15 mouse cellular contexts compared by ENCODE assay signal in the genomic region with DNA sequence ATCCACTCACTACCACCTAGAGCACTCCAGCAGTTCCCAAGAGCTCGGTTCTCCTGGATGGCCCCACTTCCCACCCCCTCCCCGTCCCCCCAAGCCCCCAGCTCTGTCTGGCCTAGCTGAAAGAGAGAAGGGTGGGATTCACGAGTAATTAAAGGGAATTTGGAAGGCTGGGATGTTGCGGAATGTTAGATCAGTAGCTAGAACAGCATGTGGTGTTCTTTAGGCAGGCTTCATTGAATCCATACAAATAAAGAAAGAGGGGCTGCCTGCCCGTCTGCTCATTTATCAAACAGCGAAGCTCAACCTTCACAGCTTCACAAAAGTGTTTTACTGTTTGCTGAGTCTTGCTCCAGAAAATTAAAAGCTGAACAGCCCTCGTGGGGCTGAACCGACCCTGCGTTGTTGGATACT.
A peak's percentile ranks its signal among the peaks of the same experiment; 100 is the strongest.
DNase-seq lines count a peak whose midpoint lies in the region; ATAC-seq and TF ChIP-seq lines count a peak whose summit lies in the region.
"Had no signal": no experiment of that assay in that cellular context is flagged by ENCODE, and none has a peak within 500 bp of the region (broad histone marks: within the 10 kb centered on the region; RNA-seq: fewer than 3 reads in every experiment).

No protein-coding gene starts in this region.

- H3K4me1 ChIP-seq in forebrain, embryonic 14.5 days (ENCODE audit: control insufficient read depth, insufficient read depth, low read length) = peaks cover 13% of the 10 kb centered on the region
- peaks cover 11% of the 10 kb centered on the region for H3K4me1 ChIP-seq in hindbrain, embryonic 16.5 days (ENCODE audit: control insufficient read depth, insufficient read depth, low read depth, low read length)
- H3K4me1 ChIP-seq in midbrain, postnatal 0 days (ENCODE audit: insufficient read depth, low read length) = no peaks in the 10 kb centered on the region; the same call in 1 of the 2 replicates
- H3K4me1 ChIP-seq: heart, embryonic 15.5 days had no signal

- TF ChIP-seq CTCF in midbrain, postnatal 0 days (IDR thresholded peaks at IDR 0.05) = no peak

- no peak overlapping the region for H3K27ac ChIP-seq in forebrain, embryonic 14.5 days (ENCODE audit: low read depth, low read length)
- no peak overlapping the region for H3K27ac ChIP-seq in hindbrain, embryonic 16.5 days (ENCODE audit: low read depth, low read length)
- no peak overlapping the region for H3K27ac ChIP-seq in midbrain, postnatal 0 days (ENCODE audit: low read depth, low read length)
- H3K27ac ChIP-seq: embryonic facial prominence, embryonic 13.5 days; heart, embryonic 15.5 days; kidney, embryonic 15.5 days had no signal

- no peaks in the 10 kb centered on the region for H3K9me3 ChIP-seq in forebrain, embryonic 14.5 days (replicated peaks; ENCODE audit: control insufficient read depth, low read length)
- no peaks in the 10 kb centered on the region for H3K9me3 ChIP-seq in hindbrain, embryonic 16.5 days (ENCODE audit: control insufficient read depth, low read length)
- no peaks in the 10 kb centered on the region for H3K9me3 ChIP-seq in midbrain, postnatal 0 days (ENCODE audit: low read length)
- H3K9me3 ChIP-seq: embryonic facial prominence, embryonic 13.5 days; heart, embryonic 15.5 days; kidney, embryonic 15.5 days had no signal

- 4% methylated on average over 9 of the region's 9 CpGs for WGBS in forebrain, embryonic 14.5 days
- WGBS in hindbrain, embryonic 16.5 days = 12% methylated on average over 9 of the region's 9 CpGs
- WGBS in midbrain, postnatal 0 days = 10% methylated on average over 9 of the region's 9 CpGs

- peak; percentile 78 for ATAC-seq in forebrain, embryonic 14.5 days
- peak; percentile 72 for ATAC-seq in hindbrain, embryonic 16.5 days
- ATAC-seq in midbrain, postnatal 0 days (ENCODE audit: low FRiP score) = no peak

- H3K4me3 ChIP-seq in forebrain, embryonic 14.5 days (ENCODE audit: low read depth, low read length) = no peak overlapping the region
- no peak overlapping the region for H3K4me3 ChIP-seq in hindbrain, embryonic 16.5 days (ENCODE audit: low read length)
- no peak overlapping the region for H3K4me3 ChIP-seq in midbrain, postnatal 0 days (ENCODE audit: low read depth, low read length)
- H3K4me3 ChIP-seq: embryonic facial prominence, embryonic 13.5 days; heart, embryonic 15.5 days; kidney, embryonic 15.5 days had no signal

- H3K36me3 ChIP-seq in forebrain, embryonic 14.5 days (ENCODE audit: control insufficient read depth, insufficient read depth, low read length) = no peaks in the 10 kb centered on the region
- no peaks in the 10 kb centered on the region for H3K36me3 ChIP-seq in hindbrain, embryonic 16.5 days (ENCODE audit: control insufficient read depth, insufficient read depth, low read length)
- no peaks in the 10 kb centered on the region for H3K36me3 ChIP-seq in midbrain, postnatal 0 days (ENCODE audit: insufficient read depth, low read length)
- H3K36me3 ChIP-seq: embryonic facial prominence, embryonic 13.5 days; heart, embryonic 15.5 days; kidney, embryonic 15.5 days had no signal

- H3K4me2 ChIP-seq in forebrain, embryonic 14.5 days (ENCODE audit: low read length) = no peak overlapping the region
- H3K4me2 ChIP-seq in hindbrain, embryonic 16.5 days (ENCODE audit: low read length) = peak overlapping the region; percentile 24
- no peak overlapping the region for H3K4me2 ChIP-seq in midbrain, postnatal 0 days (ENCODE audit: low read depth, low read length, poor library complexity, severe bottlenecking)
- H3K4me2 ChIP-seq: embryonic facial prominence, embryonic 13.5 days; heart, embryonic 15.5 days; kidney, embryonic 15.5 days; liver, embryonic 11.5 days had no signal

- peak; percentile 65 for DNase-seq in embryo, embryonic 10 days (ENCODE audit: low spot score)
- DNase-seq in forebrain, embryonic 14.5 days (ENCODE audit: low spot score) = peak; percentile 84
- DNase-seq in midbrain, postnatal 0 days (ENCODE audit: low spot score) = peak; percentile 68
- no peak for DNase-seq in frontal cortex, adult 2 months (ENCODE audit: extremely low spot score in 1 of 2, low spot score in 1 of 2)
- DNase-seq in urinary bladder, postnatal 4 days (ENCODE audit: low spot score in 2 of 2) = no peak
- no peak for DNase-seq in cerebellum, postnatal 14 days
- no peak for DNase-seq in right cerebral cortex, postnatal 36 days (ENCODE audit: low spot score in 2 of 2)
- DNase-seq: adrenal gland, adult 2 months; cerebellum, adult 8-10 months; thymus, postnatal 4 days had no signal

- no peak overlapping the region for H3K9ac ChIP-seq in forebrain, embryonic 14.5 days (ENCODE audit: low read length)
- H3K9ac ChIP-seq in hindbrain, embryonic 16.5 days (ENCODE audit: low read depth, low read length) = no peak overlapping the region
- H3K9ac ChIP-seq in midbrain, postnatal 0 days (replicated peaks; ENCODE audit: low read length, poor library complexity, severe bottlenecking) = no peak overlapping the region
- H3K9ac ChIP-seq: embryonic facial prominence, embryonic 13.5 days; heart, embryonic 15.5 days; kidney, embryonic 15.5 days had no signal

- H3K27me3 ChIP-seq in forebrain, embryonic 14.5 days (replicated peaks; ENCODE audit: control insufficient read depth, insufficient read depth, low read length) = no peaks in the 10 kb centered on the region
- H3K27me3 ChIP-seq in hindbrain, embryonic 16.5 days (replicated peaks; ENCODE audit: control insufficient read depth, insufficient read depth, low read length) = no peaks in the 10 kb centered on the region
- no peaks in the 10 kb centered on the region for H3K27me3 ChIP-seq in midbrain, postnatal 0 days (ENCODE audit: insufficient read depth, low read length)
- H3K27me3 ChIP-seq: embryonic facial prominence, embryonic 13.5 days; heart, embryonic 15.5 days; kidney, embryonic 15.5 days had no signal

Comparison
In these comparisons a context has a peak if more than half of its experiments do, and no peak if none do; other contexts are left out.
1. DNase-seq: peak in embryo, embryonic 10 days (single experiment), forebrain, embryonic 14.5 days (single experiment) and midbrain, postnatal 0 days (single experiment); none in frontal cortex, adult 2 months (0 of 2), urinary bladder, postnatal 4 days (0 of 2), cerebellum, postnatal 14 days (0 of 2) and right cerebral cortex, postnatal 36 days (0 of 2).